Mouse (Mus musculus) small intestine, adult 2 months (tissue): Measurements from ENCODE around the gene Arhgap22.

ENCODE experiments used
- CTCF ChIP-seq: fragments of 200-500 bp; IDR thresholded peaks from 2 replicates; pipeline ENCODE4 v1.5.1; 2012; ENCODE audit warnings: low read depth, mild to moderate bottlenecking, control low read depth, inconsistent platforms, low read length, moderate library complexity, mixed read lengths; ENCODE audit not compliant: insufficient replicate concordance, insufficient read length; ENCODE audit errors: extremely low read depth
- POLR2A ChIP-seq: fragments of 200-500 bp; IDR thresholded peaks from 2 replicates; pipeline ENCODE4 v1.6.1; 2012; ENCODE audit warnings: low read depth, mild to moderate bottlenecking, control low read depth, inconsistent platforms, low read length, moderate library complexity

GRCm38 (mm10) chr14:33175059-33175821, 38.6 kb upstream of the Arhgap22 start:
- TF ChIP-seq CTCF (no peak), POLR2A (no peak)
